Mouse (Mus musculus) kidney, adult 2 months (tissue): ENCODE measurements around the gene Jund. TPM values are rescaled to one million over a fixed set of nuclear protein-coding genes. Genes with fewer than 3 reads are reported as not detected.

Experiments used
- DNase-seq: peaks from one replicate; pipeline ENCODE4 v3.0.0; 2021
- H3K27ac ChIP-seq: fragments of 200-500 bp; 2 replicates; pipeline ENCODE4 v1.5.1; 2012; ENCODE audit warnings: low read depth, low read length, control low read depth, inconsistent platforms; ENCODE audit not compliant: insufficient read depth
- H3K27me3 ChIP-seq: fragments of 200-500 bp; replicated peaks from 2 replicates; pipeline ENCODE4 v1.6.1; 2012; ENCODE audit warnings: mild to moderate bottlenecking, moderate library complexity, low read length, inconsistent platforms; ENCODE audit not compliant: control insufficient read depth, insufficient read depth
- H3K36me3 ChIP-seq: fragments of 200-500 bp; 2 replicates; pipeline ENCODE4 v1.6.1; 2012; ENCODE audit warnings: mild to moderate bottlenecking, moderate library complexity, low read length, inconsistent platforms; ENCODE audit not compliant: control insufficient read depth, insufficient read depth
- H3K4me1 ChIP-seq: fragments of 200-500 bp; 2 replicates; pipeline ENCODE4 v1.6.1; 2011; ENCODE audit warnings: low read length; ENCODE audit not compliant: control insufficient read depth, insufficient read depth
- H3K4me3 ChIP-seq: fragments of 200-500 bp; 2 replicates; pipeline ENCODE4 v1.5.1; 2011; ENCODE audit warnings: mild to moderate bottlenecking, low read depth, low read length, control low read depth; ENCODE audit not compliant: insufficient read depth
- CTCF ChIP-seq: fragments of 200-500 bp; conservative IDR thresholded peaks from 2 replicates; pipeline ENCODE4 v1.5.1; 2011; ENCODE audit warnings: low read depth, mild to moderate bottlenecking, control low read depth, low read length, moderate library complexity, mixed read lengths; ENCODE audit not compliant: insufficient read depth, insufficient read length
- POLR2A ChIP-seq: fragments of 200-500 bp; IDR thresholded peaks from one replicate; pipeline ENCODE4 v1.6.1; 2011; ENCODE audit warnings: low read depth, low read length, control low read depth
- WGBS: fragments of 180-500 bp; shearing (Covaris S2); methylation state at CpG from one replicate; pipeline ENCODE4 v1.1.7; 2018; 5-methylcytosine and 5-hydroxymethylcytosine counted together
- polyA plus RNA-seq: library from polyadenylated mRNA; depleted of rRNA; stranded (reverse); fragments of >200 nt; gene quantifications from 2 replicates; pipeline ENCODE4 v1.2.3, GENCODE M21; 2012

Gene Jund
- polyA plus RNA-seq, 1 experiment: 158 TPM

GRCm38 (mm10) chr8:70691727-70692231, 7.0 kb upstream of the Jund start:
- Histone ChIP-seq H3K36me3 (no peaks in the 10 kb centered on the region), H3K27me3 (no peaks in the 10 kb centered on the region), H3K4me3 (no peak overlapping the region), H3K4me1 (peaks cover 32% of the 10 kb centered on the region), H3K27ac (no peak overlapping the region)
- TF ChIP-seq POLR2A: no peak
- TF ChIP-seq CTCF: no peak
- 6% methylated on average over 20 of the region's 20 CpGs for WGBS
- DNase-seq: peak; percentile 78

DNA sequence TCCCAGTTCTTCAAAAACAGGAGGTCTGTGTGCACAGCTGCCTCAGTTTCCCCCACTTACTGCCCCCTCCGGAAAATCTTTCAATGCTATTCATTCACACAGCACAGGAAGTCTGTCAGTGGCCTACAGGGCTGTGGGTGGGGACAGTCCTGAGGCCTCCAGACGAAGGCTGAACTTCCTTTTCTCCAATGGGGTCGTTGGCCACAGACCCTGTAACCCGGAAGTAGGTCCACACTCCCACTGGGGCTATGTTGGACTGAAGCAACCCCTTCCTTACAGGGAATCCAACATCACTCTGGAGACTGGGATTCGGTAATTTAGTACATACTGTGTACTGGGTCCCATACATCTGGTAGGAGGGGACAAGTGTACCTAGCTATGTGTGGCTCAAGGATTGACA, 5.1 kb upstream of the Jund start:
- Histone ChIP-seq H3K36me3 (no peaks in the 10 kb centered on the region), H3K27ac (no peak overlapping the region), H3K27me3 (no peaks in the 10 kb centered on the region), H3K4me1 (peaks cover 34% of the 10 kb centered on the region), H3K4me3 (no peak overlapping the region)
- DNase-seq: no peak
- WGBS: 63% methylated on average over 5 of the region's 5 CpGs
- TF ChIP-seq CTCF (no peak), POLR2A (no peak)

GRCm38 (mm10) chr8:70695318-70696018, 3.3 kb upstream of the Jund start:
- Histone ChIP-seq H3K27me3 (no peaks in the 10 kb centered on the region), H3K27ac (peak overlapping the region; percentile 92), H3K4me3 (no peak overlapping the region), H3K4me1 (peaks cover 34% of the 10 kb centered on the region), H3K36me3 (no peaks in the 10 kb centered on the region)
- TF ChIP-seq CTCF: no peak
- TF ChIP-seq POLR2A: no peak
- WGBS: 39% methylated on average over 32 of the region's 32 CpGs
- peak; percentile 78 for DNase-seq

GRCm38 (mm10) chr8:70696019-70696885, 2.5 kb upstream of the Jund start:
- H3K36me3 ChIP-seq: no peaks in the 10 kb centered on the region
- H3K4me1 ChIP-seq: peaks cover 36% of the 10 kb centered on the region
- TF ChIP-seq POLR2A (no peak), CTCF (no peak)
- no peak overlapping the region for H3K4me3 ChIP-seq
- peak overlapping the region; percentile 100 for H3K27ac ChIP-seq
- DNase-seq: peak; percentile 88
- WGBS: 6% methylated on average over 31 of the region's 31 CpGs
- no peaks in the 10 kb centered on the region for H3K27me3 ChIP-seq

- H3K27ac ChIP-seq: peak overlapping the region; percentile 100
- TF ChIP-seq CTCF (no peak), POLR2A (no peak)
- no peaks in the 10 kb centered on the region for H3K27me3 ChIP-seq
- no peak overlapping the region for H3K4me3 ChIP-seq
- peaks cover 34% of the 10 kb centered on the region for H3K4me1 ChIP-seq
- no peaks in the 10 kb centered on the region for H3K36me3 ChIP-seq
- WGBS: 42% methylated on average over 4 of the region's 4 CpGs
- DNase-seq: peak; percentile 25
Measured at GRCm38 (mm10) chr8:70696946-70697345, 1.8 kb upstream of the Jund start.

- WGBS: 62% methylated on average over 12 of the region's 12 CpGs
- Histone ChIP-seq H3K36me3 (no peaks in the 10 kb centered on the region), H3K27ac (peak overlapping the region; percentile 100), H3K4me3 (peak overlapping the region; percentile 70), H3K27me3 (no peaks in the 10 kb centered on the region), H3K4me1 (peaks cover 32% of the 10 kb centered on the region)
- DNase-seq: no peak
- TF ChIP-seq POLR2A (no peak), CTCF (no peak)
Measured at GRCm38 (mm10) chr8:70697366-70698250, 1.1 kb upstream of the Jund start.
